Mouse (Mus musculus) neural tube, embryonic 12.5 days (tissue): ENCODE data around the gene Pdk1. TPM values are rescaled to one million over a fixed set of nuclear protein-coding genes. Genes with fewer than 3 reads are reported as not detected.

ENCODE experiments used
- polyA plus RNA-seq: library from polyadenylated mRNA; unstranded; fragments of >200 nt; fragmentation: Nextera tagmentation; extraction: Ambion mirVana; gene quantifications from 2 replicates; pipeline ENCODE4 v1.2.1, GENCODE M21; 2016

Gene Pdk1
- polyA plus RNA-seq, 1 experiment from 2014 or later: 18.2 TPM

Other genes with a start within 250 kb of the Pdk1 start
- gene Itga6, start 127.6 kb upstream of the Pdk1 start, polyA plus RNA-seq: 31.3 and 35.7 TPM in 2 replicates
- 19.1 and 24.0 TPM in 2 replicates for gene Rapgef4, start 108.0 kb downstream of the Pdk1 start, polyA plus RNA-seq